In the genomic region with DNA sequence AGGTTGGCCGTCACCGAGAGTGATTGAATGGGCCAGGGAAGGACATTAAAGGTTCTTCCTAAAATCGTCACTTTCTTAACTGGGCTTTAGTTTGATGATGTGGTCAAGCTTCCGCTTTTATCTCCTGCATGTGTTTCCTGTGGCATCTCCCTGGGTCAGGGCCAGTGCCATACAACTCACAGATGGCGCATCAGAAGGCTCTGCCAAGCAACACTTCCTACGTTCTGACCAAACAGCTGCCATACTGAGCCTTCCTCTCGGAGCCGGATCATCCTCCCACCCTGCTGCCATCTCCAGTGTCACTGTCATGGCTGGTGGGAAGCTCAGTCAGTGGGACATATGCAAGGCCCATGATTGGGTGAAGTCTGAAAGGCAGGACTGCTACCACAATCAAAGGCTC, we compare ENCODE assay signal across 10 mouse cellular contexts. TPM values are rescaled to one million over a fixed set of nuclear protein-coding genes. Genes with fewer than 3 reads are reported as not detected.
DNase-seq lines count a peak whose midpoint lies in the region; ATAC-seq lines count a peak whose summit lies in the region.
"Had no signal": no experiment of that assay in that cellular context is flagged by ENCODE, and none has a peak within 500 bp of the region (broad histone marks: within the 10 kb centered on the region; RNA-seq: fewer than 3 reads in every experiment).

No protein-coding gene starts in this region.

- DNase-seq in cerebellum, adult 9-10 months, result peak; percentile 93
- DNase-seq in layer of hippocampus, adult 9-11 months, result peak; percentile 93
- DNase-seq in right cerebral cortex, adult 2 months (ENCODE audit: low spot score in 2 of 2), result peak; percentile 78 to 82
- no peak for DNase-seq in urinary bladder, postnatal 36 days (ENCODE audit: low spot score in 2 of 2)
- DNase-seq in spleen, adult 18-20 months, result no peak
- DNase-seq: heart, postnatal 10 days had no signal

- WGBS in hindbrain, embryonic 16.5 days, result 69% methylated on average over 8 of the region's 8 CpGs
- 77% methylated on average over 8 of the region's 8 CpGs for WGBS in hindbrain, embryonic 12.5 days

- ATAC-seq in hindbrain, embryonic 16.5 days, result peak; percentile 52
- no peak for ATAC-seq in hindbrain, embryonic 12.5 days (ENCODE audit: low FRiP score)
- ATAC-seq in inflammation-experienced regulatory T-cells, adult 6 months, result no peak

- no peak overlapping the region for H3K27ac ChIP-seq in hindbrain, embryonic 16.5 days (ENCODE audit: low read depth, low read length)
- no peak overlapping the region for H3K27ac ChIP-seq in hindbrain, embryonic 12.5 days
- H3K27ac ChIP-seq: stomach, embryonic 15.5 days had no signal

- peaks cover 11% of the 10 kb centered on the region for H3K4me1 ChIP-seq in hindbrain, embryonic 16.5 days (ENCODE audit: control insufficient read depth, insufficient read depth, low read depth, low read length)
- peaks cover 29% of the 10 kb centered on the region for H3K4me1 ChIP-seq in hindbrain, embryonic 12.5 days

- no peak overlapping the region for H3K9ac ChIP-seq in hindbrain, embryonic 16.5 days (ENCODE audit: low read depth, low read length)
- no peak overlapping the region for H3K9ac ChIP-seq in hindbrain, embryonic 12.5 days
- H3K9ac ChIP-seq: stomach, embryonic 15.5 days had no signal

- H3K36me3 ChIP-seq in hindbrain, embryonic 16.5 days (ENCODE audit: control insufficient read depth, insufficient read depth, low read length), result no peaks in the 10 kb centered on the region
- no peaks in the 10 kb centered on the region for H3K36me3 ChIP-seq in hindbrain, embryonic 12.5 days
- H3K36me3 ChIP-seq: stomach, embryonic 15.5 days had no signal

- H3K4me3 ChIP-seq in hindbrain, embryonic 16.5 days (ENCODE audit: low read length), result no peak overlapping the region
- no peak overlapping the region for H3K4me3 ChIP-seq in hindbrain, embryonic 12.5 days
- H3K4me3 ChIP-seq: stomach, embryonic 15.5 days had no signal

- no peaks in the 10 kb centered on the region for H3K9me3 ChIP-seq in hindbrain, embryonic 16.5 days (ENCODE audit: control insufficient read depth, low read length)
- H3K9me3 ChIP-seq in hindbrain, embryonic 12.5 days (replicated peaks), result no peaks in the 10 kb centered on the region
- H3K9me3 ChIP-seq: stomach, embryonic 15.5 days had no signal

- H3K27me3 ChIP-seq in hindbrain, embryonic 16.5 days (replicated peaks; ENCODE audit: control insufficient read depth, insufficient read depth, low read length), result no peaks in the 10 kb centered on the region
- no peaks in the 10 kb centered on the region for H3K27me3 ChIP-seq in hindbrain, embryonic 12.5 days
- H3K27me3 ChIP-seq: stomach, embryonic 15.5 days had no signal

- H3K4me2 ChIP-seq in hindbrain, embryonic 16.5 days (ENCODE audit: low read length), result no peak overlapping the region
- no peak overlapping the region for H3K4me2 ChIP-seq in hindbrain, embryonic 12.5 days (replicated peaks)
- H3K4me2 ChIP-seq: stomach, embryonic 15.5 days had no signal

RNA-seq across cellular contexts. Expression of gene Mtmr12, which starts 6.7 kb away (rescaled TPM):
- polyA plus RNA-seq in hindbrain, embryonic 16.5 days (2015; fragmentation: Nextera tagmentation; extraction: Ambion mirVana), result 7.1 and 9.1 TPM in 2 replicates
- 16.5 and 16.6 TPM in 2 replicates for polyA plus RNA-seq in hindbrain, embryonic 12.5 days (2016; fragmentation: Nextera tagmentation; extraction: Ambion mirVana)
- polyA plus RNA-seq in inflammation-experienced regulatory T-cells, adult 6 months (2017; shearing (Covaris generic)), result 10 to 100 TPM; 22.2 to 26.2 (median 25.0) TPM

Comparison
In these comparisons a context has a peak if more than half of its experiments do, and no peak if none do; other contexts are left out.
1. DNase-seq: peak in cerebellum, adult 9-10 months (single experiment), layer of hippocampus, adult 9-11 months (single experiment) and right cerebral cortex, adult 2 months (2 of 2); none in urinary bladder, postnatal 36 days (0 of 2) and spleen, adult 18-20 months (0 of 2).